Mouse (Mus musculus) cerebellum, adult 18-20 months (tissue): ENCODE data around the gene Zc3hc1.
"Not testable (repeated sequence)": the region's sequence is repeated elsewhere in the genome, so short reads cannot be mapped to it uniquely, and the experiment has no call there.

Experiments used
- DNase-seq, 2 experiments: peaks; one replicate each; pipeline ENCODE4 v3.0.0; 2021

Zc3hc1 gene

GRCm38 (mm10) chr6:30390714-30391697 is at the start of gene Zc3hc1:
Gene Zc3hc1, minus strand, starts transcription at chr6:30391028.
- DNase-seq, result peak; percentile 77 to 79

GRCm38 (mm10) chr6:30439576-30439975 is 48.7 kb upstream of the Zc3hc1 start:
- DNase-seq, result no peak

- no peak for DNase-seq
Measured at GRCm38 (mm10) chr6:30437054-30437453, 46.2 kb upstream of the Zc3hc1 start.

GRCm38 (mm10) chr6:30436476-30436875 is 45.6 kb upstream of the Zc3hc1 start:
- DNase-seq, result no peak

GRCm38 (mm10) chr6:30432461-30433192 is 41.8 kb upstream of the Zc3hc1 start:
- DNase-seq, result peak; percentile 35 to 45

GRCm38 (mm10) chr6:30416801-30417200 is 26.0 kb upstream of the Zc3hc1 start:
- DNase-seq, result no peak

- no peak for DNase-seq
Measured at GRCm38 (mm10) chr6:30416126-30416525, 25.3 kb upstream of the Zc3hc1 start.

- DNase-seq, result no peak
Measured at GRCm38 (mm10) chr6:30411311-30411710, 20.5 kb upstream of the Zc3hc1 start.

- no peak for DNase-seq
Measured at GRCm38 (mm10) chr6:30409399-30410093, 18.7 kb upstream of the Zc3hc1 start.

GRCm38 (mm10) chr6:30408276-30408675 is 17.4 kb upstream of the Zc3hc1 start:
- no peak for DNase-seq

- DNase-seq, result no peak
Measured at GRCm38 (mm10) chr6:30404671-30405070, 13.8 kb upstream of the Zc3hc1 start.

GRCm38 (mm10) chr6:30403465-30403864 is 12.6 kb upstream of the Zc3hc1 start:
- peak; percentile 77 for DNase-seq

GRCm38 (mm10) chr6:30402091-30402491 is 11.3 kb upstream of the Zc3hc1 start:
- DNase-seq, result peak in 1 of 2 experiments; percentile 50

- DNase-seq, result peak; percentile 99
Measured at GRCm38 (mm10) chr6:30401308-30402015, 10.6 kb upstream of the Zc3hc1 start, which contains the start of gene Klhdc10. Gene Klhdc10, plus strand, starts transcription at chr6:30401868.

GRCm38 (mm10) chr6:30400716-30401115 is 9.9 kb upstream of the Zc3hc1 start:
- no peak for DNase-seq

GRCm38 (mm10) chr6:30400146-30400545 is 9.3 kb upstream of the Zc3hc1 start:
- DNase-seq, result no peak

GRCm38 (mm10) chr6:30391996-30392395 is 1.2 kb upstream of the Zc3hc1 start:
- DNase-seq, result no peak

- DNase-seq, result not testable (repeated sequence)
Measured at GRCm38 (mm10) chr6:30390271-30390670, 557 bp downstream of the Zc3hc1 start.

- DNase-seq, result no peak
Measured at GRCm38 (mm10) chr6:30381116-30381515, 9.7 kb downstream of the Zc3hc1 start.

- DNase-seq, result peak; percentile 42 to 57
Measured at GRCm38 (mm10) chr6:30375791-30376190, 15.0 kb downstream of the Zc3hc1 start.

GRCm38 (mm10) chr6:30374731-30375510 is 15.9 kb downstream of the Zc3hc1 start:
- DNase-seq, result no peak
